Mouse (Mus musculus): ENCODE measurements at regions not wholly inside any gene's neighbourhood (a gene's known extent, or its start where the extent isn't known, plus 50 kb on each side); places are given as distances from the start of the nearest gene placed in this dataset.

DNA sequence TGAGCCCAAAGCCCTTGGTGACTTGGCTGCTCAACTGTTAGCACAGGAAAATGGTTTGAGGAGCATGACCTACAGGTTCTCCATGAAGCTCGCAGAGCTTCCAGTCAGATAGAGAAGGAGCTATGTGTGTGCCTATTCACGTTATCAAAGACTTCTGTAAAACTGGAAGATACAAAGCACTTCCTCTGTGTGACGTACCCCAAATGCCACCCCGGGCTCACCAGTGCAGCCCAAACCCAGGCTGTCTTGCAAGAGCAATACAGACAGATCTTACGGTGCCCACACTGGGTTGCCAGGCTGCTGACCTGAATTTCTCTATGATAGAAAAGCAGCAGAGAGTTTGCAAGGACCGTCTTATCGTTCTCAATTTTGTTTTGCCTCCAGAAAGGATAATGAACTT is 78.1 kb upstream of the Foxo1 start:
- TF ChIP-seq POLR2A (IDR thresholded peaks at IDR 0.05; ENCODE audit: borderline replicate concordance, extremely low read depth, low read depth, low read length): no peak
- TF ChIP-seq CTCF (IDR thresholded peaks at IDR 0.05; ENCODE audit: insufficient read depth, low read length): no peak

All from lung, adult 2 months (tissue).